Mouse (Mus musculus): ENCODE results near the gene Gm13271. TPM values are rescaled to one million over a fixed set of nuclear protein-coding genes. Genes with fewer than 3 reads are reported as not detected.
"Not testable (repeated sequence)": the region's sequence is repeated elsewhere in the genome, so short reads cannot be mapped to it uniquely, and the experiment has no call there.

The Gm13271 gene
- polyA plus RNA-seq, 1 experiment = not detected

DNA sequence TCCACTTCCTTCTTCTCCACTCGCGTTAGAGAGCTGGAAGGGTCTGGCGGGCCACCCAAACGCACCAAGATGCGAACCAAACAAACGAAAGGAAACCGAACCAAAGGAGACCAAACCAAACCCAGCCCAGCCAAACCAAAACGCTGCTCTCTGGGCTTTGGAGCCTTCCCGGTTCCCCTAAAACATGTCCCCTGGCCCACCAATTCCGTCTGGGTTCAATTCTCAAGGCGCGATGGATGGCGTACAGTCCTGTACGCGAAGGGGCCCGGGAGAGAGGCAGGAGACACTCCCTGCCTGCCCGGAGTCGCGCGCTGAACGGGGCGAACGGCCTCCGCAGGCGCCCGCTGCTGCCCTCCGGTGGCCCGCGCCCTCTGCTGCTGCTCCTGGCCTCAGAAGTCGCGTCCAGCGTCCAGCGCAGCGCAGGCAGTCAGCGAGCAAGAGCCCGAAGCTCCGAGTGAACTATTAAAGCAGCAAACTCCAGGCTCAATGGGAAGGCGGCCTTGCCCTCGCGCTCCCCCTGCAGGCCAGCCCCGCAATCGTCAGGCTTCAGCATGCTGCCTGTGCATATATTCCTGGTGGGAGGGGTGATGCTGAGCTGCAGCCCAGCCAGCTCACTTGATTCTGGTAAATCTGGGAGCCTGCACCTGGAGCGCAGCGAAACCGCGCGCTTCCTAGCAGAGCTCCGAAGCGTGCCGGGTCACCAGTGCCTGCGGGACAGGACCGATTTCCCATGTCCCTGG, 39.4 kb downstream of the Gm13271 start, which contains the start of gene Gm13275:
Gene Gm13275 (plus strand): TSS at position 552 of the 740 bp plus-strand sequence.
- H3K4me3 ChIP-seq (ENCODE audit: insufficient read depth, low read length); H3K27ac ChIP-seq (ENCODE audit: insufficient read depth, low read length); H3K4me1 ChIP-seq (ENCODE audit: control insufficient read depth, insufficient read depth, low read length): not testable (repeated sequence)
- TF ChIP-seq CTCF (IDR thresholded peaks at IDR 0.05; ENCODE audit: extremely low read depth, insufficient read depth, low read length) = 0 out of 2 replicates have a peak, but pooled peaks have one; percentile 4

DNA sequence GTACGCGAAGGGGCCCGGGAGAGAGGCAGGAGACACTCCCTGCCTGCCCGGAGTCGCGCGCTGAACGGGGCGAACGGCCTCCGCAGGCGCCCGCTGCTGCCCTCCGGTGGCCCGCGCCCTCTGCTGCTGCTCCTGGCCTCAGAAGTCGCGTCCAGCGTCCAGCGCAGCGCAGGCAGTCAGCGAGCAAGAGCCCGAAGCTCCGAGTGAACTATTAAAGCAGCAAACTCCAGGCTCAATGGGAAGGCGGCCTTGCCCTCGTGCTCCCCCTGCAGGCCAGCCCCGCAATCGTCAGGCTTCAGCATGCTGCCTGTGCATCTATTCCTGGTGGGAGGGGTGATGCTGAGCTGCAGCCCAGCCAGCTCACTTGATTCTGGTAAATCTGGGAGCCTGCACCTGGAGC, 42.4 kb downstream of the Gm13271 start, which contains the start of gene Gm13279:
Gene Gm13279 (plus strand): TSS at position 301 of the 400 bp plus-strand sequence.
- H3K4me1 ChIP-seq (ENCODE audit: control insufficient read depth, insufficient read depth, low read length) = not testable (repeated sequence)

DNA sequence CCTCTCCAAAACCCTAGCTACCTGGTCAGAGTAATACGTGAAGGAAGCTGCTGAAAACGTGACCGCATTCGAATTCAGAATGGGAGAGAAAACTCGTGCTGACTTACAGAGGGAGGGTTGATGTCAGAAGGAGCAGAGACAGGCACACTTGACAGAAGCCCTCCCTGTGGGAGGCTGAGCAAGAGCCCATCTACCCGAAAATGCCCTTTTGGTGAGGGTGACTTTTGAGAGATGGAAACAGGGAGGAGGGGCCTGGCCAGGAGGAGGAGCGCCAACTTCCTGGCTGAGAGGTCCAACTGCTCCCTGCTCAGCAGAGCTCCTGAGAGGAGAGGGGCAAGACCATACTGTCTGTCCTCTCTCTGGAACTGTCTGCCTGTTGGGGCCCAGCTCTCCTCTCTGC, 44.7 kb downstream of the Gm13271 start, which contains the start of gene Gm13285:
Gene Gm13285 (plus strand): TSS at position 301 of the 400 bp plus-strand sequence.
- H3K27ac ChIP-seq (ENCODE audit: insufficient read depth, low read length); H3K4me3 ChIP-seq (ENCODE audit: insufficient read depth, low read length); H3K4me1 ChIP-seq (ENCODE audit: control insufficient read depth, insufficient read depth, low read length): not testable (repeated sequence)

More for the DNA sequence above, 42.4 kb downstream of the Gm13271 start, which contains the start of gene Gm13279:
- not testable (repeated sequence) for H3K27ac ChIP-seq (ENCODE audit: insufficient read depth, low read length); H3K4me3 ChIP-seq (ENCODE audit: insufficient read depth, low read length)

DNA sequence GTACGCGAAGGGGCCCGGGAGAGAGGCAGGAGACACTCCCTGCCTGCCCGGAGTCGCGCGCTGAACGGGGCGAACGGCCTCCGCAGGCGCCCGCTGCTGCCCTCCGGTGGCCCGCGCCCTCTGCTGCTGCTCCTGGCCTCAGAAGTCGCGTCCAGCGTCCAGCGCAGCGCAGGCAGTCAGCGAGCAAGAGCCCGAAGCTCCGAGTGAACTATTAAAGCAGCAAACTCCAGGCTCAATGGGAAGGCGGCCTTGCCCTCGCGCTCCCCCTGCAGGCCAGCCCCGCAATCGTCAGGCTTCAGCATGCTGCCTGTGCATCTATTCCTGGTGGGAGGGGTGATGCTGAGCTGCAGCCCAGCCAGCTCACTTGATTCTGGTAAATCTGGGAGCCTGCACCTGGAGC, 48.3 kb downstream of the Gm13271 start, which contains the start of gene Gm13287:
Gene Gm13287 (plus strand): TSS at position 301 of the 400 bp plus-strand sequence.
- H3K27ac ChIP-seq (ENCODE audit: insufficient read depth, low read length); H3K4me3 ChIP-seq (ENCODE audit: insufficient read depth, low read length); H3K4me1 ChIP-seq (ENCODE audit: control insufficient read depth, insufficient read depth, low read length): not testable (repeated sequence)

Other genes starting within 250 kb of the Gm13271 start
- gene Ifnb1, start 232.1 kb upstream of the Gm13271 start, polyA plus RNA-seq (2012; rRNA removed) = not detected in 2 replicates
- not detected in 2 replicates for gene Ifna15, start 196.6 kb upstream of the Gm13271 start, polyA plus RNA-seq (2012; rRNA removed)
- not detected in 2 replicates for gene Ifna14, start 183.1 kb upstream of the Gm13271 start, polyA plus RNA-seq (2012; rRNA removed)
- not detected in 2 replicates for gene Ifna9, start 162.5 kb upstream of the Gm13271 start, polyA plus RNA-seq (2012; rRNA removed)
- not detected in 2 replicates for gene Ifna12, start 151.5 kb upstream of the Gm13271 start, polyA plus RNA-seq (2012; rRNA removed)
- gene C87499, start 120.5 kb upstream of the Gm13271 start, polyA plus RNA-seq (2012; rRNA removed) = not detected in 2 replicates
- gene Ifna13, start 110.4 kb upstream of the Gm13271 start, polyA plus RNA-seq (2012; rRNA removed) = not detected in 2 replicates
- gene Ifna16, start 77.9 kb upstream of the Gm13271 start, polyA plus RNA-seq (2012; rRNA removed) = not detected in 2 replicates
- gene Ifna2, start 71.0 kb upstream of the Gm13271 start, polyA plus RNA-seq (2012; rRNA removed) = not detected in 2 replicates
- gene Ifnab, start 63.5 kb upstream of the Gm13271 start, polyA plus RNA-seq (2012; rRNA removed) = not detected in 2 replicates
- 0.61 and 1.2 TPM in 2 replicates for gene Gm26566, start 33.1 kb upstream of the Gm13271 start, polyA plus RNA-seq (2012; rRNA removed)
- 38.5 and 40.5 TPM in 2 replicates for gene Klhl9, start 32.4 kb upstream of the Gm13271 start, polyA plus RNA-seq (2012; rRNA removed)
- not detected in 2 replicates for gene Gm13283, start 5.3 kb downstream of the Gm13271 start, polyA plus RNA-seq (2012; rRNA removed)
- gene Gm13290, start 19.0 kb downstream of the Gm13271 start, polyA plus RNA-seq (2012; rRNA removed) = not detected in 2 replicates
- not detected in 2 replicates for gene Gm13289, start 22.1 kb downstream of the Gm13271 start, polyA plus RNA-seq (2012; rRNA removed)
- not detected in 2 replicates for gene Gm13272, start 25.0 kb downstream of the Gm13271 start, polyA plus RNA-seq (2012; rRNA removed)
- not detected in 2 replicates for gene Ifnz, start 27.3 kb downstream of the Gm13271 start, polyA plus RNA-seq (2012; rRNA removed)
- not detected in 2 replicates for gene Gm13276, start 30.8 kb downstream of the Gm13271 start, polyA plus RNA-seq (2012; rRNA removed)
- gene Gm13277, start 33.8 kb downstream of the Gm13271 start, polyA plus RNA-seq (2012; rRNA removed) = not detected in 2 replicates
- not detected in 2 replicates for gene Gm13278, start 36.7 kb downstream of the Gm13271 start, polyA plus RNA-seq (2012; rRNA removed)
- not detected in 2 replicates for gene Gm13275, start 39.6 kb downstream of the Gm13271 start, polyA plus RNA-seq (2012; rRNA removed)
- gene Gm13279, start 42.5 kb downstream of the Gm13271 start, polyA plus RNA-seq (2012; rRNA removed) = not detected in 2 replicates
- gene Gm13285, start 44.8 kb downstream of the Gm13271 start, polyA plus RNA-seq (2012; rRNA removed) = not detected in 2 replicates
- gene Gm13287, start 48.4 kb downstream of the Gm13271 start, polyA plus RNA-seq (2012; rRNA removed) = not detected in 2 replicates
- not detected in 2 replicates for gene Gm13288, start 50.7 kb downstream of the Gm13271 start, polyA plus RNA-seq (2012; rRNA removed)
- not detected in 2 replicates for gene Ifna7, start 61.4 kb downstream of the Gm13271 start, polyA plus RNA-seq (2012; rRNA removed)
- gene Ifna11, start 65.1 kb downstream of the Gm13271 start, polyA plus RNA-seq (2012; rRNA removed) = not detected in 2 replicates
- gene Ifna6, start 72.5 kb downstream of the Gm13271 start, polyA plus RNA-seq (2012; rRNA removed) = not detected in 2 replicates
- gene Ifna5, start 80.7 kb downstream of the Gm13271 start, polyA plus RNA-seq (2012; rRNA removed) = not detected in 2 replicates
- not detected in 2 replicates for gene Ifna4, start 87.0 kb downstream of the Gm13271 start, polyA plus RNA-seq (2012; rRNA removed)
- not detected in 2 replicates for gene Ifna1, start 95.2 kb downstream of the Gm13271 start, polyA plus RNA-seq (2012; rRNA removed)
- not detected in 2 replicates for gene Ifne, start 125.3 kb downstream of the Gm13271 start, polyA plus RNA-seq (2012; rRNA removed)